Mouse (Mus musculus) macrophage (primary cell): Measurements from ENCODE around the gene T. TPM values are rescaled to one million over a fixed set of nuclear protein-coding genes. Genes with fewer than 3 reads are reported as not detected.

ENCODE experiments used
- H3K27ac ChIP-seq: fragments of 350-480 bp; formaldehyde crosslinking; 2 replicates; pipeline ENCODE4 v1.9.0; 2021
- H3K36me3 ChIP-seq: fragments of 350-480 bp; formaldehyde crosslinking; 2 replicates; pipeline ENCODE4 v1.9.0; 2021; ENCODE audit errors: inconsistent target
- H3K4me3 ChIP-seq: fragments of 350-480 bp; formaldehyde crosslinking; 2 replicates; pipeline ENCODE4 v1.9.0; 2021; ENCODE audit errors: inconsistent target
- H3K79me2 ChIP-seq: fragments of 350-480 bp; formaldehyde crosslinking; 2 replicates; pipeline ENCODE4 v1.9.0; 2021; ENCODE audit errors: inconsistent target
- WGBS: methylation state at CpG from one replicate; pipeline ENCODE4 v1.1.7; 2026; ENCODE audit warnings: inconsistent platforms; ENCODE audit not compliant: missing documents; 5-methylcytosine and 5-hydroxymethylcytosine counted together
- polyA plus RNA-seq: library from polyadenylated mRNA; stranded (reverse); fragments of 250-400 nt; gene quantifications from 3 replicates; pipeline ENCODE4 v1.2.4, GENCODE M21; 2018; ENCODE audit warnings: inconsistent platforms

T gene
- polyA plus RNA-seq, 1 experiment from 2014 or later = not detected

GRCm38 (mm10) chr17:8415533-8415932, 18.7 kb upstream of the T start:
- WGBS = 77% methylated on average over 8 of the region's 8 CpGs
- H3K27ac ChIP-seq = no peak overlapping the region
- H3K36me3 ChIP-seq = no peaks in the 10 kb centered on the region
- H3K79me2 ChIP-seq = no peaks in the 10 kb centered on the region
- H3K4me3 ChIP-seq = no peak overlapping the region

GRCm38 (mm10) chr17:8416865-8417264, 17.4 kb upstream of the T start:
- Histone ChIP-seq H3K27ac (no peak overlapping the region), H3K36me3 (no peaks in the 10 kb centered on the region), H3K79me2 (no peaks in the 10 kb centered on the region), H3K4me3 (no peak overlapping the region)
- WGBS = 90% methylated on average over 7 of the region's 8 CpGs

GRCm38 (mm10) chr17:8420739-8421138, 13.5 kb upstream of the T start:
- Histone ChIP-seq H3K4me3 (no peak overlapping the region), H3K79me2 (no peaks in the 10 kb centered on the region), H3K27ac (no peak overlapping the region), H3K36me3 (no peaks in the 10 kb centered on the region)
- 100% methylated on average over 1 of the region's 1 CpGs for WGBS

- WGBS = 27% methylated on average over 5 of the region's 5 CpGs
- Histone ChIP-seq H3K27ac (no peak overlapping the region), H3K36me3 (no peaks in the 10 kb centered on the region)
Observed at GRCm38 (mm10) chr17:8421517-8421916, 12.7 kb upstream of the T start.

GRCm38 (mm10) chr17:8423283-8423682, 10.9 kb upstream of the T start:
- no peak overlapping the region for H3K27ac ChIP-seq
- H3K79me2 ChIP-seq = no peaks in the 10 kb centered on the region
- no peak overlapping the region for H3K4me3 ChIP-seq
- WGBS = 75% methylated on average over 2 of the region's 2 CpGs
- no peaks in the 10 kb centered on the region for H3K36me3 ChIP-seq

More at GRCm38 (mm10) chr17:8421517-8421916, 12.7 kb upstream of the T start:
- Histone ChIP-seq H3K4me3 (no peak overlapping the region), H3K79me2 (no peaks in the 10 kb centered on the region)

- Histone ChIP-seq H3K36me3 (no peaks in the 10 kb centered on the region), H3K79me2 (no peaks in the 10 kb centered on the region), H3K4me3 (no peak overlapping the region), H3K27ac (no peak overlapping the region)
- 8% methylated on average over 16 of the region's 16 CpGs for WGBS
Observed at GRCm38 (mm10) chr17:8429436-8429835, 4.8 kb upstream of the T start.

GRCm38 (mm10) chr17:8429896-8430295, 4.3 kb upstream of the T start:
- no peaks in the 10 kb centered on the region for H3K79me2 ChIP-seq
- no peaks in the 10 kb centered on the region for H3K36me3 ChIP-seq
- no peak overlapping the region for H3K4me3 ChIP-seq
- no peak overlapping the region for H3K27ac ChIP-seq
- 8% methylated on average over 5 of the region's 5 CpGs for WGBS

GRCm38 (mm10) chr17:8432179-8432800, 1.9 kb upstream of the T start:
- WGBS = 15% methylated on average over 17 of the region's 17 CpGs

GRCm38 (mm10) chr17:8433121-8433977, 874 bp upstream of the T start:
- Histone ChIP-seq H3K27ac (no peak overlapping the region), H3K36me3 (no peaks in the 10 kb centered on the region), H3K79me2 (no peaks in the 10 kb centered on the region), H3K4me3 (no peak overlapping the region)
- WGBS = 6% methylated on average over 50 of the region's 52 CpGs

More at GRCm38 (mm10) chr17:8432179-8432800, 1.9 kb upstream of the T start:
- Histone ChIP-seq H3K36me3 (no peaks in the 10 kb centered on the region), H3K4me3 (no peak overlapping the region), H3K79me2 (no peaks in the 10 kb centered on the region), H3K27ac (no peak overlapping the region)

- Histone ChIP-seq H3K36me3 (no peaks in the 10 kb centered on the region), H3K27ac (no peak overlapping the region)
- WGBS = 10% methylated on average over 7 of the region's 7 CpGs
Observed at GRCm38 (mm10) chr17:8436184-8436583, 2.0 kb downstream of the T start.

GRCm38 (mm10) chr17:8444062-8444461, 9.8 kb downstream of the T start:
- H3K27ac ChIP-seq = no peak overlapping the region
- 53% methylated on average over 3 of the region's 3 CpGs for WGBS
- H3K79me2 ChIP-seq = no peaks in the 10 kb centered on the region
- H3K36me3 ChIP-seq = no peaks in the 10 kb centered on the region
- no peak overlapping the region for H3K4me3 ChIP-seq

More at GRCm38 (mm10) chr17:8436184-8436583, 2.0 kb downstream of the T start:
- Histone ChIP-seq H3K4me3 (no peak overlapping the region), H3K79me2 (no peaks in the 10 kb centered on the region)

GRCm38 (mm10) chr17:8447676-8448192, 13.5 kb downstream of the T start:
- Histone ChIP-seq H3K4me3 (no peak overlapping the region), H3K27ac (no peak overlapping the region), H3K79me2 (no peaks in the 10 kb centered on the region), H3K36me3 (no peaks in the 10 kb centered on the region)
- WGBS = 68% methylated on average over 9 of the region's 9 CpGs

GRCm38 (mm10) chr17:8448324-8448723, 14.1 kb downstream of the T start:
- Histone ChIP-seq H3K36me3 (no peaks in the 10 kb centered on the region), H3K27ac (no peak overlapping the region), H3K4me3 (no peak overlapping the region), H3K79me2 (no peaks in the 10 kb centered on the region)
- 75% methylated on average over 3 of the region's 3 CpGs for WGBS

- Histone ChIP-seq H3K79me2 (no peaks in the 10 kb centered on the region), H3K4me3 (no peak overlapping the region), H3K27ac (no peak overlapping the region), H3K36me3 (no peaks in the 10 kb centered on the region)
- 39% methylated on average over 6 of the region's 6 CpGs for WGBS
Observed at GRCm38 (mm10) chr17:8455196-8455595, 21.0 kb downstream of the T start.

GRCm38 (mm10) chr17:8455601-8456000, 21.4 kb downstream of the T start:
- no peak overlapping the region for H3K27ac ChIP-seq
- no peak overlapping the region for H3K4me3 ChIP-seq
- H3K36me3 ChIP-seq = no peaks in the 10 kb centered on the region
- 76% methylated on average over 7 of the region's 7 CpGs for WGBS
- H3K79me2 ChIP-seq = no peaks in the 10 kb centered on the region
